ENCODE assay signal across 8 mouse cellular contexts in genomic region chr4:139129806-139130700, GRCm38 (mm10). TPM values are rescaled to one million over a fixed set of nuclear protein-coding genes. Genes with fewer than 3 reads are reported as not detected.
DNase-seq lines count a peak whose midpoint lies in the region; ATAC-seq and TF ChIP-seq lines count a peak whose summit lies in the region.

No protein-coding gene starts in this region.

- peak overlapping the region; percentile 91 for H3K4me3 ChIP-seq in layer of hippocampus, adult 2 months
- H3K4me3 ChIP-seq in embryonic fibroblast, embryonic 13.5 days (ENCODE audit: insufficient read depth, low read length): peak overlapping the region; percentile 69

- H3K27ac ChIP-seq in layer of hippocampus, adult 2 months: peak overlapping the region; percentile 99
- H3K27ac ChIP-seq in embryonic fibroblast, embryonic 13.5 days (ENCODE audit: insufficient read depth, low read length): peak overlapping the region; percentile 52; the same call in 1 of the 2 replicates

- TF ChIP-seq POLR2A in embryonic fibroblast, embryonic 13.5 days (IDR thresholded peaks at IDR 0.05; ENCODE audit: low read depth, low read length): no peak

- no peak for TF ChIP-seq CTCF in layer of hippocampus, adult 2 months (conservative IDR thresholded peaks at IDR 0.05)
- TF ChIP-seq CTCF in embryonic fibroblast, embryonic 13.5 days (IDR thresholded peaks at IDR 0.05; ENCODE audit: borderline replicate concordance, insufficient read depth, low read length): no peak

- ATAC-seq in hematopoietic stem cell, adult 5-6 weeks (replicated peaks in 1 of 2; ENCODE audit: insufficient read depth in 1 of 2, low FRiP score in 2 of 2, low TSS enrichment in 1 of 2, low read depth in 1 of 2, poor library complexity in 2 of 2, severe bottlenecking in 2 of 2): peak; percentile 5 to 36; a peak in 2 of 4 replicates

- no peaks in the 10 kb centered on the region; the same call in 1 of the 2 replicates for H3K4me1 ChIP-seq in embryonic fibroblast, embryonic 13.5 days (ENCODE audit: control insufficient read depth, insufficient read depth, low read length)

- intact Hi-C loops in left cerebral cortex, postnatal 4 days (cut with DNase I): no loop called here

- DNase-seq in layer of hippocampus, adult 2 months (ENCODE audit: low spot score in 2 of 2): peak in 1 of 2 experiments; percentile 13
- DNase-seq in layer of hippocampus, adult 9-10 months (ENCODE audit: low spot score): no peak
- DNase-seq in R1 (ENCODE audit: low read depth, low spot score): peak; percentile 57
- DNase-seq in left cerebral cortex, postnatal 4 days: peak; percentile 34
- DNase-seq in mesoderm, embryonic 11.5 days (ENCODE audit: low read depth, low spot score): peak; percentile 59
- DNase-seq in thymus, postnatal 14 days: peak; percentile 49

RNA-seq across cellular contexts. Expression of gene Minos1, which starts 0.9 kb away (rescaled TPM):
- total RNA-seq in layer of hippocampus, adult 2 months (2021): 100 to 1,000 TPM; 184 to 196 TPM
- 178 and 193 TPM in 2 replicates for polyA plus RNA-seq in embryonic fibroblast, embryonic 13.5 days (2011; ENCODE audit: insufficient read length, low read depth, missing spikeins)
- total RNA-seq in hematopoietic stem cell, adult 5-6 weeks (2017): 93.3 and 143 TPM in 2 replicates
- total RNA-seq in left cerebral cortex, postnatal 4 days (2021): 100 to 1,000 TPM; 184 TPM

RNA-seq across cellular contexts. Expression of gene Nbl1, which starts 37.3 kb away (rescaled TPM):
- total RNA-seq in layer of hippocampus, adult 2 months (2021): 10 to 100 TPM; 84.4 to 89.9 TPM
- polyA plus RNA-seq in embryonic fibroblast, embryonic 13.5 days (2011; ENCODE audit: insufficient read length, low read depth, missing spikeins): 51.8 and 64.3 TPM in 2 replicates
- total RNA-seq in hematopoietic stem cell, adult 5-6 weeks (2017): 0.45 TPM in 1 of 2 replicates, not detected in the other
- 10 to 100 TPM; 32.8 to 38.3 TPM for total RNA-seq in left cerebral cortex, postnatal 4 days (2021)

RNA-seq across cellular contexts. Expression of gene Htr6, which starts 54.7 kb away (rescaled TPM):
- 1 to 10 TPM; 7.3 to 7.6 TPM for total RNA-seq in layer of hippocampus, adult 2 months (2021)
- not detected in 2 replicates for polyA plus RNA-seq in embryonic fibroblast, embryonic 13.5 days (2011; ENCODE audit: insufficient read length, low read depth, missing spikeins)
- total RNA-seq in hematopoietic stem cell, adult 5-6 weeks (2017): not detected in 2 replicates
- 1 to 10 TPM; 4.1 to 5.1 TPM for total RNA-seq in left cerebral cortex, postnatal 4 days (2021)

Comparison
In these comparisons a context has a peak if more than half of its experiments do, and no peak if none do; other contexts are left out.
1. RNA of gene Nbl1, which starts 37.3 kb away (total RNA-seq): 84.4 to 89.9 TPM in layer of hippocampus, adult 2 months and 32.8 to 38.3 TPM in left cerebral cortex, postnatal 4 days; 0.45 TPM in hematopoietic stem cell, adult 5-6 weeks; every median in the first group is over 10 times any median in the second.